Mouse (Mus musculus) midbrain, embryonic 12.5 days (tissue): ENCODE data around the gene Adarb1. TPM values are rescaled to one million over a fixed set of nuclear protein-coding genes. Genes with fewer than 3 reads are reported as not detected.

Experiments used
- ATAC-seq: fragments of 200-750 bp; cut with Nextera tagmentation; 2 replicates; pipeline ENCODE4 v1.8.0; 2017; ENCODE audit warnings: low read depth, moderate TSS enrichment, moderate library complexity; ENCODE audit not compliant: low FRiP score
- H3K27ac ChIP-seq: fragments of 300-500 bp; sonication (generic); replicated peaks from 2 replicates; pipeline ENCODE4 v1.5.1; 2016; ENCODE audit warnings: mild to moderate bottlenecking
- H3K27me3 ChIP-seq: fragments of 300-500 bp; sonication (generic); 2 replicates; pipeline ENCODE4 v1.6.1; 2016; ENCODE audit warnings: mild to moderate bottlenecking
- H3K36me3 ChIP-seq: fragments of 300-500 bp; sonication (generic); 2 replicates; pipeline ENCODE4 v1.6.1; 2016
- H3K4me1 ChIP-seq: fragments of 300-500 bp; sonication (generic); 2 replicates; pipeline ENCODE4 v1.6.1; 2016
- H3K4me2 ChIP-seq: fragments of 300-500 bp; sonication (generic); replicated peaks from 2 replicates; pipeline ENCODE4 v1.6.1; 2016; ENCODE audit warnings: mild to moderate bottlenecking, moderate library complexity
- H3K4me3 ChIP-seq: fragments of 300-500 bp; sonication (generic); 2 replicates; pipeline ENCODE4 v1.5.1; 2016; ENCODE audit warnings: mild to moderate bottlenecking
- H3K9ac ChIP-seq: fragments of 300-500 bp; sonication (generic); replicated peaks from 2 replicates; pipeline ENCODE4 v1.6.1; 2016; ENCODE audit warnings: mild to moderate bottlenecking, moderate library complexity
- H3K9me3 ChIP-seq: fragments of 300-500 bp; sonication (generic); 2 replicates; pipeline ENCODE4 v1.6.1; 2016; ENCODE audit warnings: mild to moderate bottlenecking
- WGBS: fragments of 180-500 bp; shearing (Covaris S2); methylation state at CpG from one replicate; pipeline ENCODE4 v1.1.7; 2016; 5-methylcytosine and 5-hydroxymethylcytosine counted together
- polyA plus RNA-seq: library from polyadenylated mRNA; unstranded; fragments of >200 nt; fragmentation: Nextera tagmentation; extraction: Ambion mirVana; gene quantifications from 2 replicates; pipeline ENCODE4 v1.2.1, GENCODE M21; 2016

The Adarb1 gene
- polyA plus RNA-seq, 1 experiment from 2014 or later, result 9.3 TPM

GRCm38 (mm10) chr10:77401039-77401438, 17.0 kb downstream of the Adarb1 start:
- no peak for ATAC-seq
- H3K27me3 ChIP-seq, result no peaks in the 10 kb centered on the region
- H3K27ac ChIP-seq, result no peak overlapping the region
- H3K4me3 ChIP-seq, result no peak overlapping the region
- H3K9ac ChIP-seq, result no peak overlapping the region
- H3K4me2 ChIP-seq, result no peak overlapping the region
- WGBS, result 96% methylated on average over 6 of the region's 6 CpGs
- H3K9me3 ChIP-seq, result no peaks in the 10 kb centered on the region
- H3K36me3 ChIP-seq, result no peaks in the 10 kb centered on the region
- H3K4me1 ChIP-seq, result no peaks in the 10 kb centered on the region

DNA sequence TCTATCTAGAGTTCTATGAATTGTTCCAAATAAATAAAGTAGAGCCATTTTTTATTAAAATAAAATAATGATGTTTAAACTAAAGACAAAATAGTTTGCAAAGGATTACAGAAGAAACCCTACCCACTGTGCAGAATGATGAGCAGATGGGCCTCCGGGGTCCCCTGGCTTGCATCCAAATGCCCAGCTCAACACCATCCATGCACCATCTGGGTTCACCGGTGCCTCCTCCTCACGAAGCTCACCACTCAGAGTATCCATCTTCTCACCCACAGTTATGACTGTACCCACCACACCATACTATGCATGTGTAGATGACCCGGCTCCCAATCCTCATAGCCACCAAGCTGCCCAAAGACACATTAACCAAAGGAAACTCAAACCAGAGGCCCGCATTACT, 18.1 kb downstream of the Adarb1 start:
- Histone ChIP-seq H3K4me3 (no peak overlapping the region), H3K9me3 (no peaks in the 10 kb centered on the region), H3K4me2 (no peak overlapping the region), H3K27ac (no peak overlapping the region), H3K4me1 (no peaks in the 10 kb centered on the region), H3K9ac (no peak overlapping the region), H3K36me3 (no peaks in the 10 kb centered on the region), H3K27me3 (no peaks in the 10 kb centered on the region)
- WGBS, result 95% methylated on average over 5 of the region's 5 CpGs
- ATAC-seq, result no peak

- ATAC-seq, result no peak
- WGBS, result 62% methylated on average over 3 of the region's 3 CpGs
- Histone ChIP-seq H3K36me3 (no peaks in the 10 kb centered on the region), H3K4me2 (no peak overlapping the region), H3K4me1 (no peaks in the 10 kb centered on the region), H3K27me3 (no peaks in the 10 kb centered on the region), H3K4me3 (no peak overlapping the region), H3K9me3 (no peaks in the 10 kb centered on the region), H3K27ac (no peak overlapping the region), H3K9ac (no peak overlapping the region)
Observed at GRCm38 (mm10) chr10:77398082-77398481, 20.0 kb downstream of the Adarb1 start.

DNA sequence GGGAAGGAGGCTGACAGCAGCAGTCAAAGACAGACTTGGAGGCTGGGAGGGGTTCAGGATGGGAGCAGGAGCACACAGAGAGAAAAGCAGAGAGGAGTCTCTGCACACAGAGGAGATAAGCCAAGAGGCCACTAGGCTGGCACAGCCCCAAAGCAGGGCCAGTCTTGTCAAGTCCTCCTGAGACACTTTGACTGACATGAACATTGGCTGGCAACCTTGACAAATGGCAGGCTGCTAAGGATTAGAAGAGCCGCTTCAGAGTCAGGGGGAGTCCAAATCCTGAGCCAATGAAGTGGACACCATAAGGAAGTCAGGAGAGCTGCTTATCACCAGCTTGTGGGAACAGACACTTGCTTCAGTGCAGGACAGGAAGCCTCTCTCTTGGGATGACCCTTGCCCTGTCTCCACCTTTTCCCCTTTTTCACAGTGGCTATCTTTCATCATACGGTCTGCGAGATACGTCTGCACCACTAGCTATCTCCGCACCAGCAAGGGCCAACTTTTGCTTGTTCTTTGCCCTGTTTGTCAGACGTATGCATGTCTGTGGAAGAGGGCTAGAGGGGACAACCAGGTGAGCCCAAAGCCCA, 20.9 kb downstream of the Adarb1 start:
- H3K4me2 ChIP-seq, result no peak overlapping the region
- no peaks in the 10 kb centered on the region for H3K9me3 ChIP-seq
- H3K27ac ChIP-seq, result no peak overlapping the region
- no peaks in the 10 kb centered on the region for H3K27me3 ChIP-seq
- H3K9ac ChIP-seq, result no peak overlapping the region
- ATAC-seq, result no peak
- H3K4me1 ChIP-seq, result no peaks in the 10 kb centered on the region
- no peak overlapping the region for H3K4me3 ChIP-seq
- WGBS, result 92% methylated on average over 6 of the region's 6 CpGs
- H3K36me3 ChIP-seq, result no peaks in the 10 kb centered on the region

DNA sequence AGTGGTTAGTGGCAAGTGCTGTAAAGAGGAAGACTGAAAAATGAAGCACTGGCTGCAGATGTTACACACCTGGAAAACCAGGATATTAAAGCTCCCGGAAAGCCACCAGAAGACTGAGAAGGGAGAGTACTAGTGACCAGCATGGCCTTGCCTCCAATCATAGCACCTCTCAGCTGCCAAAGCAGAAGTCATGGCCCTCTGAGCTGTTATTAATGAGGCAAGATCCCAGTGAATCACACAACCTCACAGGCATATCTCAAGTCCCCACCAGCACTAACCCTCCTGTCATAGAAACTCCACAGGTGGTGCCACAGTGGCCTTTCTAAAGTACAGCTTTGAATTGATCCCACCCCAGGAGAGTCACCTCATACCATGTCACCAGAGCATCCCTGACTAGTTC, 22.1 kb downstream of the Adarb1 start:
- no peaks in the 10 kb centered on the region for H3K4me1 ChIP-seq
- no peaks in the 10 kb centered on the region for H3K9me3 ChIP-seq
- 100% methylated on average over 1 of the region's 1 CpGs for WGBS
- no peak overlapping the region for H3K4me3 ChIP-seq
- no peak overlapping the region for H3K27ac ChIP-seq
- H3K36me3 ChIP-seq, result no peaks in the 10 kb centered on the region
- no peak overlapping the region for H3K9ac ChIP-seq
- no peaks in the 10 kb centered on the region for H3K27me3 ChIP-seq
- no peak overlapping the region for H3K4me2 ChIP-seq
- no peak for ATAC-seq

- H3K4me2 ChIP-seq, result no peak overlapping the region
- no peaks in the 10 kb centered on the region for H3K27me3 ChIP-seq
- no peak overlapping the region for H3K9ac ChIP-seq
- 93% methylated on average over 6 of the region's 6 CpGs for WGBS
- 0 out of 2 replicates have a peak, but pooled peaks cover 7% of the 10 kb centered on the region for H3K4me1 ChIP-seq
- no peaks in the 10 kb centered on the region for H3K36me3 ChIP-seq
- no peak for ATAC-seq
- H3K4me3 ChIP-seq, result no peak overlapping the region
- no peak overlapping the region for H3K27ac ChIP-seq
- H3K9me3 ChIP-seq, result no peaks in the 10 kb centered on the region
Observed at GRCm38 (mm10) chr10:77391072-77391471, 27.0 kb downstream of the Adarb1 start.

- Histone ChIP-seq H3K27me3 (no peaks in the 10 kb centered on the region), H3K4me1 (peaks cover 12% of the 10 kb centered on the region; the same call in 1 of the 2 replicates), H3K36me3 (no peaks in the 10 kb centered on the region), H3K9me3 (no peaks in the 10 kb centered on the region), H3K4me2 (no peak overlapping the region), H3K9ac (no peak overlapping the region), H3K27ac (no peak overlapping the region), H3K4me3 (no peak overlapping the region)
- WGBS, result 90% methylated on average over 1 of the region's 1 CpGs
- no peak for ATAC-seq
Observed at GRCm38 (mm10) chr10:77387558-77387957, 30.5 kb downstream of the Adarb1 start.

DNA sequence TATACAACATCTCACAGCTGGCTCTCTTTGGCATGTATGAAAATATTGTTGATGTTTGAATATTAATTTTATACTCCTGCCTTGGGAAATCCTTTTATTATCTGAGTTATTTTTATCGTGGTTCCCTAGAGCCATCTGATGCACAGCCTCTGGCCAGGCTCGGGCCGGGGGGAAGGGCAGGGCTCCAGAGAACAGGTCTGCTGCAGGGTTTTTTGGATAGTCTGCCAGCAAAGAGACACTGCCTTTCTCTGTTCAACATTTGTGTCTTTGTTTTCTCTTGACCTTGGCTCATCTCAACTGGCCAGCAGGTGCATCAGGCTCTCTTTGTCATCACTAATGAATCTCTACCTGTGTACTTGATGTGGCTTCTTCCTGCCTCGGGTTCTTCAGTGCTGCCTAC, 32.3 kb downstream of the Adarb1 start:
- 94% methylated on average over 4 of the region's 4 CpGs for WGBS
- peaks cover 12% of the 10 kb centered on the region; the same call in 1 of the 2 replicates for H3K4me1 ChIP-seq
- no peak for ATAC-seq

DNA sequence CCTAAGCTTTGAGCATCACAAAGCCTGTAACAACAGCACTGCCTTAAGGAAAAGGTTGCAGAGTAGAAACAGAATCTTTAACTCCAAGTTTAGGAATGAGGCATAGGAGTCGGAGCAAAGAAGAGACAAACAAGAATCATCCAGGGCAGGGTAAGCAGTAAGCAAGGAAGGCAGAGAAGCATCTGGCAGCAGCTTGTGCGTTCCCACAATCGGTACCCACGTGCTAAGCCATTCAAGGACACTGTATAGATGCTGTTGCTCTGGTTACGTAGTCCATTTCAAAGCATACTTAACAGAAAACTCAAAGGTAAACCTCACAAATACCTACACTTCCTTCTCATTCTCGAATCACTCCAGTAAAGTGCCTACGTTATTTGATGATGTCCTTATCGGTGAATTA, 35.0 kb downstream of the Adarb1 start:
- H3K4me3 ChIP-seq, result no peak overlapping the region
- H3K4me2 ChIP-seq, result no peak overlapping the region
- no peak for ATAC-seq
- H3K9me3 ChIP-seq, result no peaks in the 10 kb centered on the region
- 83% methylated on average over 8 of the region's 8 CpGs for WGBS
- no peak overlapping the region for H3K9ac ChIP-seq
- no peaks in the 10 kb centered on the region for H3K36me3 ChIP-seq
- H3K27ac ChIP-seq, result no peak overlapping the region
- peaks cover 12% of the 10 kb centered on the region; the same call in 1 of the 2 replicates for H3K4me1 ChIP-seq
- no peaks in the 10 kb centered on the region for H3K27me3 ChIP-seq

More for the DNA sequence above, 32.3 kb downstream of the Adarb1 start:
- H3K9ac ChIP-seq, result no peak overlapping the region
- H3K4me2 ChIP-seq, result no peak overlapping the region
- no peaks in the 10 kb centered on the region for H3K27me3 ChIP-seq
- no peaks in the 10 kb centered on the region for H3K9me3 ChIP-seq
- H3K36me3 ChIP-seq, result no peaks in the 10 kb centered on the region
- H3K27ac ChIP-seq, result no peak overlapping the region
- no peak overlapping the region for H3K4me3 ChIP-seq

GRCm38 (mm10) chr10:77381191-77381590, 36.9 kb downstream of the Adarb1 start:
- H3K4me3 ChIP-seq, result no peak overlapping the region
- ATAC-seq, result no peak
- H3K27me3 ChIP-seq, result no peaks in the 10 kb centered on the region
- peaks cover 5% of the 10 kb centered on the region; the same call in 1 of the 2 replicates for H3K4me1 ChIP-seq
- WGBS, result 38% methylated on average over 2 of the region's 2 CpGs
- H3K9ac ChIP-seq, result no peak overlapping the region
- no peaks in the 10 kb centered on the region for H3K36me3 ChIP-seq
- no peak overlapping the region for H3K4me2 ChIP-seq
- no peak overlapping the region for H3K27ac ChIP-seq
- H3K9me3 ChIP-seq, result no peaks in the 10 kb centered on the region

DNA sequence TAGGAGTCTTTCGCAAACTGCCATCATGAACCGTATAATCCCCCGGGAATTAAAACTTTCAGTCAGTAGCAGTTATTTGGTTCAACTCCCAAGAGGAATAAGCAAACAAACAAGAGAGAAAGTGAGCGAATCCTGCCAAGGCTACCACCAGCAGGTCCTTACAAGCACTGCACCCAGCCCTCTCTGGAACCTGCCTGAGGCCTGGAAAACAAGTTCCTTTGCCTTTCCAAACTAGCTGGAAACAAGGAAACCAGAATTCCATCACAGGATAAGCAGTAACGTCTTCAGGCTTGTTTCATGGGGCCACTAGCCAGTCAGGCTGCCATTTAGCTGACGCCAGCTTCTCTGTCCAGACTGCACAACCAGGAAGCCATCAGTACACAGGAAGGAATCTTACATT, 37.4 kb downstream of the Adarb1 start:
- H3K36me3 ChIP-seq, result no peaks in the 10 kb centered on the region
- no peak overlapping the region for H3K4me2 ChIP-seq
- no peaks in the 10 kb centered on the region for H3K27me3 ChIP-seq
- no peak overlapping the region for H3K9ac ChIP-seq
- no peak overlapping the region for H3K4me3 ChIP-seq
- no peak overlapping the region for H3K27ac ChIP-seq
- WGBS, result 76% methylated on average over 6 of the region's 6 CpGs
- ATAC-seq, result no peak
- peaks cover 5% of the 10 kb centered on the region; the same call in 1 of the 2 replicates for H3K4me1 ChIP-seq
- no peaks in the 10 kb centered on the region for H3K9me3 ChIP-seq

- no peak overlapping the region for H3K4me3 ChIP-seq
- H3K27ac ChIP-seq, result no peak overlapping the region
- ATAC-seq, result no peak
- H3K36me3 ChIP-seq, result no peaks in the 10 kb centered on the region
- peaks cover 5% of the 10 kb centered on the region; the same call in 1 of the 2 replicates for H3K4me1 ChIP-seq
- H3K9me3 ChIP-seq, result no peaks in the 10 kb centered on the region
- no peak overlapping the region for H3K9ac ChIP-seq
- WGBS, result 92% methylated on average over 4 of the region's 4 CpGs
- H3K4me2 ChIP-seq, result no peak overlapping the region
- no peaks in the 10 kb centered on the region for H3K27me3 ChIP-seq
Observed at GRCm38 (mm10) chr10:77379199-77379598, 38.9 kb downstream of the Adarb1 start.

DNA sequence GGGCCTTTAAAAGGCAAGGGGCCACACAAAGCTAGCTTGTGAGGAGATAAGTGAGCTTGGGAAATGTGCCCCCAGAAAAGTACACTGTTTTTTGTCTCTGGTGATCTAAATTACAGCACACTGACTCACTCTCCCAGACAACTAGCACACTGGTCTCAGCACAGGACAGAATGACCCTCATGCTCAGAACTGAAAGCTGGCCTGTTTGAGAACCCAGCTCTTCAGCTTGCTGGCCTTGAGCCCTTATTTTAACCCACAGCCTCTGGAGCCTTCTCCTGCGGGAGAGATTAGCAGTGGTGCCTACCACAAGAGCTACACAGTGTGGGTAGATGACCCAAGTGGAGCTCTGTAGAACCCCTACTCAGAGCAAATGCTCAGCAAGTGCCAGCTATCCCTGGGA, 42.0 kb downstream of the Adarb1 start:
- ATAC-seq, result no peak
- H3K4me2 ChIP-seq, result no peak overlapping the region
- no peak overlapping the region for H3K27ac ChIP-seq
- H3K27me3 ChIP-seq, result no peaks in the 10 kb centered on the region
- H3K4me3 ChIP-seq, result no peak overlapping the region
- H3K9me3 ChIP-seq, result no peaks in the 10 kb centered on the region
- H3K9ac ChIP-seq, result no peak overlapping the region
- H3K4me1 ChIP-seq, result no peaks in the 10 kb centered on the region
- H3K36me3 ChIP-seq, result no peaks in the 10 kb centered on the region
- 88% methylated on average over 1 of the region's 1 CpGs for WGBS
